Mouse (Mus musculus): ENCODE data around the gene Olfr583. TPM values are rescaled to one million over a fixed set of nuclear protein-coding genes. Genes with fewer than 3 reads are reported as not detected.

The Olfr583 gene
- polyA plus RNA-seq (2014; fragmentation: Nextera tagmentation; extraction: Ambion mirVana), result not detected in 2 replicates

DNA sequence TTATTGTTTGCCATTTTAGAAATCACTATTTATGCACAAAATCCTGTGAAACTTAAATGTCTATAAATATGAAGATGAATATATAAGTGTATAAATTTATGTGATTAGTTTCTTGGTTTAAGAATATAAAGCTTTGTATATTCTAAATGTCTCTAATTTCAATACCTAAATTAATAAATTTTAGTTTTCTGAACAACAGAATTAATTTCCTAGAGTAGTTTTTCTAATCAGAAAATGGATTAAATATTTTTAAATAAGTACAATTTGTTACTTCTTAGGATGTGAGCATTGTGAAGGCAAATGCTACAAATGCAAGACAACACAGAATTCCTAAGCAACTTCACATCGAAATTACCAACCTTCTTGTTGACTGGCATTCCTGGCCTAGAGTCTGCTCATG, at the start of gene Olfr583:
TSS of gene Olfr583 (plus strand) at position 301 of the 400 bp plus-strand sequence.
- WGBS, result 92% methylated on average over 1 of the region's 1 CpGs
- H3K9me3 ChIP-seq (ENCODE audit: control insufficient read depth, low read length), result no peaks in the 10 kb centered on the region
- no peak within 1 kb of the TSS for H3K27ac ChIP-seq (ENCODE audit: low read depth, low read length)
- H3K27me3 ChIP-seq (ENCODE audit: control insufficient read depth, insufficient read depth, low read length), result no peaks in the 10 kb centered on the region
- no peak for ATAC-seq (ENCODE audit: low FRiP score, low TSS enrichment)
- no peak within 1 kb of the TSS for H3K9ac ChIP-seq (ENCODE audit: low read depth, low read length)
- H3K4me3 ChIP-seq (ENCODE audit: low read length), result no peak within 1 kb of the TSS
- H3K4me1 ChIP-seq (ENCODE audit: control insufficient read depth, insufficient read depth, low read length), result no peaks in the 10 kb centered on the region
- H3K36me3 ChIP-seq (ENCODE audit: control insufficient read depth, insufficient read depth, low read length), result no peaks in the 10 kb centered on the region
- H3K4me2 ChIP-seq (replicated peaks; ENCODE audit: low read depth, low read length), result no peak within 1 kb of the TSS

DNA sequence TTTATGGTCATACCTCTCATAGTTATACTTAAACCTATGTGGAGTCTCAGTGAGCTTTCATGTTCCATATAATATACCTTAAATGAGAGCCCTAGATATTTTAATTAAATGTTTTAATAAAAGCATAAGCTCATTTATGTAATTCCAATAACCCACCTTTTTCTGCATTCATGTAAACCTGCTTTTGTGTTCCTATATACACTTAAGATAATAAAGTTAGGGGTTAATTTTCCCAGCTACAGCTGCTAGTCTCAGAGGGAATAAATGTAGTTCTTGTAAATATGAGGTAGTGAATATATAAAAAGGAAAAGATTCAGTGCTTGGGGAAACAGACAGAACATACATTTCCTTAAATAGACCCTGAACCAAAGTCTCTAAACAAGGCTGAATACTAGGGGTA, 13.4 kb upstream of the Olfr583 start, which contains the start of gene Olfr582:
TSS of gene Olfr582 (plus strand) at position 301 of the 400 bp plus-strand sequence.
- Histone ChIP-seq H3K9ac (ENCODE audit: low read depth, low read length) (no peak within 1 kb of the TSS), H3K27me3 (ENCODE audit: control insufficient read depth, insufficient read depth, low read length) (no peaks in the 10 kb centered on the region), H3K27ac (ENCODE audit: low read depth, low read length) (no peak within 1 kb of the TSS), H3K4me2 (replicated peaks; ENCODE audit: low read depth, low read length) (no peak within 1 kb of the TSS), H3K4me3 (ENCODE audit: low read length) (no peak within 1 kb of the TSS), H3K36me3 (ENCODE audit: control insufficient read depth, insufficient read depth, low read length) (no peaks in the 10 kb centered on the region), H3K4me1 (ENCODE audit: control insufficient read depth, insufficient read depth, low read length) (no peaks in the 10 kb centered on the region), H3K9me3 (ENCODE audit: control insufficient read depth, low read length) (no peaks in the 10 kb centered on the region)
- no peak for ATAC-seq (ENCODE audit: low FRiP score, low TSS enrichment)

DNA sequence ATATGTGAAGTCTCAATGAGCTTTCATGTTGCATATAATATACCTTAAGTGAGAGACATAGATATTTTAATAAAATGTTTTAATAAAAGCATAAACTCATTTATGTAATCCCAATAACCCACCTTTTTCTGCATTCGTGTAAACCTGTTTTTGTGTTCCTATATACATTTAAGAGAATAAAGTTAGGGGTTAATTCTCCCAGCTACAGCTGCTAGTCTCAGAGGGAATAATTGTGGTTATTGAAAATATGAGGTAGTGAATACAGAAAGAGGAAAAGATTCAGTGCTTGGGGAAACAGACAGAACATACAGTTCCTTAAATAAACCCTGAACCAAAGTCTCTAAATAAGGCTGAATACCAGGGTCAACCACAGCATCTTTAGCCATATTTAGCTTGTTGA, 30.5 kb downstream of the Olfr583 start, which contains the start of gene Olfr584:
TSS of gene Olfr584 (plus strand) at position 301 of the 400 bp plus-strand sequence.
- no peak within 1 kb of the TSS for H3K4me2 ChIP-seq (replicated peaks; ENCODE audit: low read depth, low read length)
- ATAC-seq (ENCODE audit: low FRiP score, low TSS enrichment), result no peak
- WGBS, result 83% methylated on average over 1 of the region's 1 CpGs
- H3K4me3 ChIP-seq (ENCODE audit: low read length), result no peak within 1 kb of the TSS
- no peaks in the 10 kb centered on the region for H3K27me3 ChIP-seq (ENCODE audit: control insufficient read depth, insufficient read depth, low read length)
- peaks cover 5% of the 10 kb centered on the region; the same call in 1 of the 2 replicates for H3K9me3 ChIP-seq (ENCODE audit: control insufficient read depth, low read length)
- no peak within 1 kb of the TSS for H3K9ac ChIP-seq (ENCODE audit: low read depth, low read length)
- no peaks in the 10 kb centered on the region for H3K36me3 ChIP-seq (ENCODE audit: control insufficient read depth, insufficient read depth, low read length)
- H3K4me1 ChIP-seq (ENCODE audit: control insufficient read depth, insufficient read depth, low read length), result no peaks in the 10 kb centered on the region
- H3K27ac ChIP-seq (ENCODE audit: low read depth, low read length), result no peak within 1 kb of the TSS

DNA sequence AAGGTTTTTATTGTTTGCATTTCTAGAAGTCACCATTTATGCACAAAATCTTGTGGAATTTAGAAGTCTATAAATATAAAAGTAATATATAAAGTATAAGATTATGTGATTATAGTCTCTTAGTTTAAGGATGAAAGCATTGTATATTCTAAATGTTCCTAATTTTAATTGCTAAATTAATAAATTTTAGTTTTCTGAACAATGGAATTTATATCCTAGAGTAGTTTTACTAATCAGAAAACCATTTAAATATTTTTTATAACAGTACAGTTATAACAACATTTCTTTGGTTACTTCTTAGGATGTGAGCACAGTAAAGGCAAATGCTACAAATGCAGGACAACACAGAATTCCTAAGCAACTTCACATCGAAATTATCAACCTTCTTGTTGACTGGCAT, 46.3 kb downstream of the Olfr583 start, which contains the start of gene Olfr585:
TSS of gene Olfr585 (plus strand) at position 301 of the 400 bp plus-strand sequence.
- H3K4me1 ChIP-seq (ENCODE audit: control insufficient read depth, insufficient read depth, low read length), result no peaks in the 10 kb centered on the region
- ATAC-seq (ENCODE audit: low FRiP score, low TSS enrichment), result no peak
- no peak within 1 kb of the TSS for H3K4me2 ChIP-seq (replicated peaks; ENCODE audit: low read depth, low read length)
- no peak within 1 kb of the TSS for H3K27ac ChIP-seq (ENCODE audit: low read depth, low read length)
- H3K4me3 ChIP-seq (ENCODE audit: low read length), result no peak within 1 kb of the TSS
- H3K9me3 ChIP-seq (ENCODE audit: control insufficient read depth, low read length), result no peaks in the 10 kb centered on the region
- no peaks in the 10 kb centered on the region for H3K36me3 ChIP-seq (ENCODE audit: control insufficient read depth, insufficient read depth, low read length)
- H3K9ac ChIP-seq (ENCODE audit: low read depth, low read length), result no peak within 1 kb of the TSS
- WGBS, result 95% methylated on average over 1 of the region's 1 CpGs
- H3K27me3 ChIP-seq (ENCODE audit: control insufficient read depth, insufficient read depth, low read length), result no peaks in the 10 kb centered on the region

Other genes with a start within 250 kb of the Olfr583 start
- gene Olfr564, start 247.8 kb upstream of the Olfr583 start, polyA plus RNA-seq (2014; fragmentation: Nextera tagmentation; extraction: Ambion mirVana), result not detected in 2 replicates
- gene Olfr566, start 192.5 kb upstream of the Olfr583 start, polyA plus RNA-seq (2014; fragmentation: Nextera tagmentation; extraction: Ambion mirVana), result not detected in 2 replicates
- gene Olfr568, start 174.2 kb upstream of the Olfr583 start, polyA plus RNA-seq (2014; fragmentation: Nextera tagmentation; extraction: Ambion mirVana), result not detected in 2 replicates
- gene Olfr569, start 160.4 kb upstream of the Olfr583 start, polyA plus RNA-seq (2014; fragmentation: Nextera tagmentation; extraction: Ambion mirVana), result not detected in 2 replicates
- not detected in 2 replicates for gene Olfr570, start 156.7 kb upstream of the Olfr583 start, polyA plus RNA-seq (2014; fragmentation: Nextera tagmentation; extraction: Ambion mirVana)
- gene Olfr571, start 133.8 kb upstream of the Olfr583 start, polyA plus RNA-seq (2014; fragmentation: Nextera tagmentation; extraction: Ambion mirVana), result not detected in 2 replicates
- not detected in 2 replicates for gene Olfr572, start 126.9 kb upstream of the Olfr583 start, polyA plus RNA-seq (2014; fragmentation: Nextera tagmentation; extraction: Ambion mirVana)
- gene Olfr573-ps1, start 108.7 kb upstream of the Olfr583 start, polyA plus RNA-seq (2014; fragmentation: Nextera tagmentation; extraction: Ambion mirVana), result not detected in 2 replicates
- not detected in 2 replicates for gene Olfr574, start 102.8 kb upstream of the Olfr583 start, polyA plus RNA-seq (2014; fragmentation: Nextera tagmentation; extraction: Ambion mirVana)
- not detected in 2 replicates for gene Olfr575, start 92.5 kb upstream of the Olfr583 start, polyA plus RNA-seq (2014; fragmentation: Nextera tagmentation; extraction: Ambion mirVana)
- gene Olfr576, start 88.6 kb upstream of the Olfr583 start, polyA plus RNA-seq (2014; fragmentation: Nextera tagmentation; extraction: Ambion mirVana), result not detected in 2 replicates
- not detected in 2 replicates for gene Olfr577, start 75.4 kb upstream of the Olfr583 start, polyA plus RNA-seq (2014; fragmentation: Nextera tagmentation; extraction: Ambion mirVana)
- not detected in 2 replicates for gene Olfr578, start 62.0 kb upstream of the Olfr583 start, polyA plus RNA-seq (2014; fragmentation: Nextera tagmentation; extraction: Ambion mirVana)
- gene Olfr582, start 13.3 kb upstream of the Olfr583 start, polyA plus RNA-seq (2014; fragmentation: Nextera tagmentation; extraction: Ambion mirVana), result not detected in 2 replicates
- gene Olfr584, start 30.6 kb downstream of the Olfr583 start, polyA plus RNA-seq (2014; fragmentation: Nextera tagmentation; extraction: Ambion mirVana), result not detected in 2 replicates
- gene Olfr585, start 46.4 kb downstream of the Olfr583 start, polyA plus RNA-seq (2014; fragmentation: Nextera tagmentation; extraction: Ambion mirVana), result not detected in 2 replicates
- not detected in 2 replicates for gene Olfr586, start 74.3 kb downstream of the Olfr583 start, polyA plus RNA-seq (2014; fragmentation: Nextera tagmentation; extraction: Ambion mirVana)
- not detected in 2 replicates for gene Olfr588-ps1, start 89.6 kb downstream of the Olfr583 start, polyA plus RNA-seq (2014; fragmentation: Nextera tagmentation; extraction: Ambion mirVana)
- gene Olfr589, start 105.1 kb downstream of the Olfr583 start, polyA plus RNA-seq (2014; fragmentation: Nextera tagmentation; extraction: Ambion mirVana), result not detected in 2 replicates
- not detected in 2 replicates for gene Olfr591, start 127.0 kb downstream of the Olfr583 start, polyA plus RNA-seq (2014; fragmentation: Nextera tagmentation; extraction: Ambion mirVana)
- gene Olfr592, start 133.5 kb downstream of the Olfr583 start, polyA plus RNA-seq (2014; fragmentation: Nextera tagmentation; extraction: Ambion mirVana), result not detected in 2 replicates
- gene Olfr593, start 160.6 kb downstream of the Olfr583 start, polyA plus RNA-seq (2014; fragmentation: Nextera tagmentation; extraction: Ambion mirVana), result not detected in 2 replicates
- gene Olfr594, start 165.7 kb downstream of the Olfr583 start, polyA plus RNA-seq (2014; fragmentation: Nextera tagmentation; extraction: Ambion mirVana), result not detected in 2 replicates
- gene Usp17ld, start 201.2 kb downstream of the Olfr583 start, polyA plus RNA-seq (2014; fragmentation: Nextera tagmentation; extraction: Ambion mirVana), result not detected in 2 replicates

Data from kidney, embryonic 14.5 days (tissue).